Mouse (Mus musculus) frontal cortex, adult (tissue): ENCODE measurements at regions not wholly inside any gene's neighbourhood (a gene's known extent, or its start where the extent isn't known, plus 50 kb on each side); places are given as distances from the start of the nearest gene placed in this dataset.
"Not testable (repeated sequence)": the region's sequence is repeated elsewhere in the genome, so short reads cannot be mapped to it uniquely, and the experiment has no call there.

Source experiments
- ATAC-seq: cut with Nextera tagmentation; 2 replicates; pipeline ENCODE4 v1.9.2; 2017; ENCODE audit warnings: mild to moderate bottlenecking, moderate library complexity, mixed read lengths; ENCODE audit not compliant: low TSS enrichment

DNA sequence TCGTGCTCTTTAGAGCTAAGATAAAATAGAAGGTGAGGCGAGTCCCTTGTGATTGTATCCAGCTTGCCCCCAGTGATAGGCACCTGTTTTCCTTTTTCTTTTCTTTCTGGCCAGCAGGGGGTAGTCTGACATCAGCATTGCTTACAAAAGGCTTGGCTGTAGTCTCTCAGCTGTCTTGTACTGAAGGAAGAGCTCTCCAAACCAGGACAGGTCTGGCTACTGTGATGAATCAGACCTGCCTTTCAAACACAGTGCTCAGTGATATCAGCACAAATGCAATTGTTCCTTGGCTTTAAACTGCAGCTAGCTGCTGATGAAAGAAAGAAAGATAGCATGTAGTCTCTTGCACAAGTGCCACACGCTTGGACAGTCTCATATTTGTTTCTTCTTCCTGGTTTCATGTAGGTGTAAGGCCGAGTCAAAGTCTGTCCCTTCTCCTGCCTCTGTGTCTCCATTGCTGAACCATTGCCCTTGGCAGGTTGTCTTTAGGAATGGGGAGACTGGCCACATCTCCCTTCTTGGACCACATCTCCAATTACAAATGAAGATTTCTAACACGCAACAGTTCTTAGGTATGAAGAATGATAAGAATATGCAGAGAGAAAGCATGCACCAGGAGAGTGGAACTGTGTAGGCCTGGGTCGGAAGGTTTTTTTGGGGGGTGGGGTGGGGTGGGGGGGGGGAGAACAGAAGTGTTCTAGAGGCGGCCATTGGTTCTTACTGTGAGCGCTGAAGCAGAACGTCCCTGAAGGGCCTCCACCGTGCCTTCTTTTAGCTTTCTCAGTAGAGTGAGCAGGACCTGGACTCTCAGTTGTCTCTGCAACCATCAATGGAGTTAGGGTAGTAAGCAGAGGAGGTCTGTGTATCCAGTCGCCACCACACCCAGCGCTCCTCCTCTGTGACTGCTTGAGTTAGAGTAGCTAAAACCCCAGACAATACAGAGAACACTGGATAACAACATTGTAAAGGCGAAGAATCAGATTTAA lies 200.9 kb downstream of the Faxc start:
- peak; percentile 98 for ATAC-seq

DNA sequence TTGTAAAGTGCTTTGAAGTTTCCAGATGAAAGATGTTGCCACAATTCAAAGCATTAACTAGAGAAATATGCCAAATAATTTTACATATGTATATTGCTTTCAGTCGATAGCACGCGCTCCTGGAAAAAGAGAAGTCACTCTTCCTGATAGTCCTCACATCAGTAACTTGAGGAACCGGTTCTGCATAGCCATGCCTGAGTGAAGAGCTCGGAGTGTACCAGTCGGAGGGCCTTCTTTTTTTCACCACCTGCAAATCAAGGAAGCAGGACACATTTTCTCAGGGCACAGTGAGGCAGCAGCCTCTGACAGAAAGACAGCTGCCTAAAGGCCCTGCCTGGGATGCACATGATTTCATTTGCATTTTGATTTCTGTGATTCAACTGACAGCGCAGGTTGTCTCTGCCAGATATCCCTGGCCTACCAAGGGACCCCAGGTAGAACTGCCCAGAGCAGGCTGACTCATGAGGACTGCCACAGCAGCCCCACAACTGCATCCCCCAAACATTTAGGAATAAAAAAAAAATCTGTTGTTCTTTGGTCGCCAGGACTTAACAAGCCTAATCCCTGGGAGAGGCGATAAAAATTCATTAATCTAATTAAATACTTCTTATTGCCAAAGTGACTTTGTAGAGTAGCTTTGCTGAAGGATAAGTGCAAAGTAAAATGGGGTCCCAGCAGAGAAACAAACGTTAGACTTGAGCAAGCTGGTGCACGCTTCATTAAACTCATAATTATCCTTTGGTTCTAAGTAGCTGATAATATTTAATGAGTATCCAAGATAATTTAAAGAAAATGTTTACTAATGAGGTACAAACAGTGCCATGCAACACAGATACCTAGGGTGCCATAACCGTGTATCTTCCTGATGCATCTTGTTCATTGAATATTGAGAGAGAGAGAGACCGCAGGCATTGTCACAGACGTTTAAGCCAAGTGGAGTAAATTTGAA lies 202.7 kb downstream of the Faxc start:
- no peak for ATAC-seq

GRCm38 (mm10) chr4:22140122-22140521 lies 209.0 kb downstream of the Faxc start:
- no peak for ATAC-seq

- ATAC-seq: no peak
Observed at GRCm38 (mm10) chr4:22143546-22143945, 212.4 kb downstream of the Faxc start.

- not testable (repeated sequence) for ATAC-seq
Observed at GRCm38 (mm10) chr4:22144834-22145233, 212.5 kb upstream of the Fbxl4 start.

- no peak for ATAC-seq
Observed at GRCm38 (mm10) chr4:22146648-22147409, 210.5 kb upstream of the Fbxl4 start.

- no peak for ATAC-seq
Observed at GRCm38 (mm10) chr4:22151899-22152493, 205.3 kb upstream of the Fbxl4 start.

DNA sequence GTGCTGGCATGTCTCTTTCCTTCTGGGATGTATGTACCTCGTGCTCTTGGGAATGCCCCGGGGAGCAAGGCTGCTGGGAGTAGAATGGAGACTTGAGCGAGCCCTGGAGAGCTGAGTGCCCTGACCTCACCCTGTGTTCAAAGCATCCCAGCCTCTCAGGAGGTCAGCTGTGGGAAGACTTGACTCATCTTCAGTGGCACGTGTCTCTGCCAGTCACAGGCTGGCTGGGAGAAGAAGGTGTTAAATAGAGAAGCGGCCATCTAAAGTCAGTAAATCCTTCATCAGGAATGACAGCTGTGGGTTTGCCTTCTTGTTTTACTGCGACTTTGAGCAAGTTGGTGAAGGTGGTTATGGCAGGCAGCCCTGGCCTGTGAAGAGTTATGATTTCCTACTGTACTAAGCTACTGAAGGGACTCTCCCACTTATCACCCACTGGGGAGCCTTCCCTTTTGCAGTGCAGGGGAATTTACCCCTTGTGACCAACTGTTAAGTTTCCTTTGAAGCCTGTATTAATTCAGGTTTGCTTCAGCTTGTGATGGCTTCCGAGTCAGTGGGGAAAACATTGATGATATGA lies 204.3 kb upstream of the Fbxl4 start:
- no peak for ATAC-seq

DNA sequence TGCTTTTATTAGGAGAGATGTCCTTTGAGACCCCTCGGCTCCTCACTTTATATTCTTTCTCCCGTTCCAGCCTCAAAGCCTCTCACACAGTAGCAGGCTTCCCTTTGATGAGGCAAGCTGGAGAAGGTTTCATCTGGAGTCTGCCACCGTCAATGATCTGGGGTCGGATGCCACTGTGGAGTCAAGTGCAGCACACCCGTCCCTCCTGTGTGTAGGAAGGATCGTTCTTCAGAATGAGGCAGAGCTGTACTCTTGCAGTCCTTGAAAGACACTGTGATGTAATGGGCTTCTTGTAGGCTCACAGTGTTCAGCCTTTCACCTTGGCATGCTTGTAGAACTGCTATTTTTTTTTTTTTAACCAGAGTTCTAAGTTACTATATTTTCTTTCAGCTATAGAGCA lies 203.7 kb upstream of the Fbxl4 start:
- no peak for ATAC-seq

- no peak for ATAC-seq
Observed at GRCm38 (mm10) chr4:22186422-22186821, 170.9 kb upstream of the Fbxl4 start.

GRCm38 (mm10) chr4:22188141-22189006 lies 169.0 kb upstream of the Fbxl4 start:
- peak; percentile 70 for ATAC-seq

DNA sequence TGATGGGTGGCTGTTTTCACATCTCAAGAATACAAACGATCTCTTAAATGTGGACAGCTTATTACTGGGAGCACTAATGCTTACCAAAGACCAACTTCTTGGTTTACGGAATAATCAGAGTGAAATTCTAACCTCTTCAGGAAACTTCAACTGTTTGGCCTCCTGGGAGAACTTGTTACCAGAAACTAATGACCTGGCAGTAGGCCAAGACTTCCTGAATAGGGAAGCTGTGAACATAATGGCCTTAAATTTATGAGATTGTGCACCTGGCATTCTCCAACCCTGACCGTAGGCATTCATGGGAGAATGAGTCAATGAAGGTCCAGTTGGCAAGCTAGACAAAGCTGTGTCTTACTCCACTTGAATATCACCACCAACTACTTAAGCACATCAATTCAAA lies 160.8 kb upstream of the Fbxl4 start:
- no peak for ATAC-seq

GRCm38 (mm10) chr4:22208531-22208930 lies 148.8 kb upstream of the Fbxl4 start:
- no peak for ATAC-seq

DNA sequence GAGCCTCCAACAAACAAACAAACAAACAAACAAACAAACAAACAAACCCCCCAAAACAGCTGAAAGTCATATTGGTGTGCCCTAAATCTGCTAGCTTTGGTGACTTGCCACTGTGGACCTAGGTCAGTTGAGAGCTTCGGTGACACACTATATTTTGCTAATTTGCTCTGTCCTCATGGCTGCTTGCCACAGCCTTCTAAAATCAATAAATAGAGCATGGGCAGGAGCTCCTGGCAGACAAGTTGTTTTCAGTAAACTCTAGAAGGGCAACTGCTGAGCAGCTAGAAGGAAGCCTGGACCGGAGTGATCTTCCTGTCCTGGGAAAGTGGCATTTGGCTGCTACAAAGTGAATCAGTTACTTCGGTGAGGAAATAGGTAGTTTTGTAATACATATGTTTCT lies 119.7 kb upstream of the Fbxl4 start:
- no peak for ATAC-seq

GRCm38 (mm10) chr4:22250276-22250675 lies 107.1 kb upstream of the Fbxl4 start:
- ATAC-seq: not testable (repeated sequence)

GRCm38 (mm10) chr4:22263903-22264302 lies 93.4 kb upstream of the Fbxl4 start:
- ATAC-seq: no peak

DNA sequence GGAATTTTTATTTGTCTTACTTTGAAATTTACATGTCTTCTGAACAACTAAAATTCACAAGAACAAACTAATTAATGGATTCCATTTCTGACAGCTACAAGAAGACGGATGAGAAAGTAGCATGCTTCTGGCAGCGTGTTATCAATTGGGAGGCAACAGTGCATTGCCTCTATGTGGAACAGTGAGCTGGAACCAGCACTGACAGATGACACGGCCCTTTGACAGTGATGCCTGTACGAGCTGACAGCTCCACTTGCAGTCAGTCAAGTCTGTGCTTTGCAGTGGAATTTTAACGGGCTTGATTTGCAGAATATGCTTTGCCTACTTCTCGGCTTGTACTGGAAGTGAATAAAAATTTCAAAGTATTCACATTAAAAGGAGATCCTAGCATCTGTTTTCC lies 88.3 kb upstream of the Fbxl4 start:
- ATAC-seq: no peak

DNA sequence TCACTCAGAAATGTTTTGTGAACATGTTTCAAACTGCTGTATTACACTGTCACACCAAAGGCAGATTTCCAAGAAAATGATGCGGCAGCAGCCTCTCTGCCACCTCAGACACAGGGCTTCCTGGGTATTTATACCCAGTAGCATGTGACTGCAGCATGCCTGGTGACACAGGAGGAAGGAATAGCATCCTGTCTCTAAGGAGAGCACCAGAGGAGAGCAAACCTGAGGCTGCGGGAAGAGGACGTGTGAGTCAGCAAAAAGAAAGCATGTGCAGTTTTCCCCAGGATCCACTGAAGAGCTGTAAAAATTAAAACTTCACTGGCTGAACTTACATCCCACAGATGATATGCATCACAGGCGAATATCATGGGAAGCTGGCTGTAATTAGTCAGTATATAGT lies 83.2 kb upstream of the Fbxl4 start:
- ATAC-seq: peak; percentile 93

- no peak for ATAC-seq
Observed at GRCm38 (mm10) chr4:22282536-22283323, 74.6 kb upstream of the Fbxl4 start.
